Mouse (Mus musculus) left cerebral cortex, adult 18-20 months (tissue): ENCODE measurements at regions not wholly inside any gene's neighbourhood (a gene's known extent, or its start where the extent isn't known, plus 50 kb on each side); places are given as distances from the start of the nearest gene placed in this dataset.

Experiments
- DNase-seq, 2 experiments: peaks; one replicate each; pipeline ENCODE4 v3.0.0; 2021 to 2022; ENCODE audit warnings: low spot score in 2 of 2, mixed read lengths in 1 of 2

- DNase-seq: no peak
Measured at GRCm38 (mm10) chr12:68882503-68882902, 276.5 kb downstream of the Rps29 start.

DNA sequence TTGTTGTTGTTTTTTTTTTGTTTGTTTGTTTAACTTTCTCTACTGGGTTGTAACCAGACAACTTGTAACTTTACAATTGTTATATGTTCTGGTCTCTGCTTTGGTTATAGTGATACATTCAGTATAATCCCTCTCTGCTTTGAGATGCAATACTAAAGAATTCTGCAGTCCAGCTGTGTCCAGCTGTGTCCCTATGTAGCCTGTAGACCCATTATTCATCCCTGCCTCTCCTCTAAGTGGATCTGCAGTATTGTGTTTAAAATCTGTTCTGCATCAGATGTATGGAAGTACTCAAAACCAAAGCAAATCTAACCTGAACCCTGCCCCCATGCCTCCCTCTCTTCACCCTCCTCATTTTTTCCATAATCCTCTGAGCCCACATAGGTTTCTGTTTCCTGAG is 279.6 kb downstream of the Rps29 start:
- no peak for DNase-seq

DNA sequence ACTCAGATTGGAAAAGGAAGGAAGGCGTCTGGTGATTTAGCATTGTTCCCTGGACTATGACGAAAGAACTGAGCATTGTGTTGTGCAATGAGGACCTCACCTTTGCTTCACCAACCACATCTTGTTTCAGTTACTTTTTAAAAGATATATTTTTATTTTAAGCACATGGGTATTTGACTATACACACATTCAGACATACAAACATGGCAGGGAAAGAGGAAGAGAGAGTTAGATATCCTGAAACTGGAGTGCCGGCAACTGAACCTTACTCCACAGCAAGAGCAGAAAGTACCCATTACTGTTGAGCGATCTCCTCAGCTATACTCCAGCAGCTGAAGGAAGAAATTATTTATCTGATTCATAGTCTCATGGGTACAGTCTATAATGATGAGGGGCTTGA is 287.7 kb downstream of the Rps29 start:
- no peak for DNase-seq

GRCm38 (mm10) chr12:68862991-68863356 is 296.0 kb downstream of the Rps29 start:
- no peak for DNase-seq

DNA sequence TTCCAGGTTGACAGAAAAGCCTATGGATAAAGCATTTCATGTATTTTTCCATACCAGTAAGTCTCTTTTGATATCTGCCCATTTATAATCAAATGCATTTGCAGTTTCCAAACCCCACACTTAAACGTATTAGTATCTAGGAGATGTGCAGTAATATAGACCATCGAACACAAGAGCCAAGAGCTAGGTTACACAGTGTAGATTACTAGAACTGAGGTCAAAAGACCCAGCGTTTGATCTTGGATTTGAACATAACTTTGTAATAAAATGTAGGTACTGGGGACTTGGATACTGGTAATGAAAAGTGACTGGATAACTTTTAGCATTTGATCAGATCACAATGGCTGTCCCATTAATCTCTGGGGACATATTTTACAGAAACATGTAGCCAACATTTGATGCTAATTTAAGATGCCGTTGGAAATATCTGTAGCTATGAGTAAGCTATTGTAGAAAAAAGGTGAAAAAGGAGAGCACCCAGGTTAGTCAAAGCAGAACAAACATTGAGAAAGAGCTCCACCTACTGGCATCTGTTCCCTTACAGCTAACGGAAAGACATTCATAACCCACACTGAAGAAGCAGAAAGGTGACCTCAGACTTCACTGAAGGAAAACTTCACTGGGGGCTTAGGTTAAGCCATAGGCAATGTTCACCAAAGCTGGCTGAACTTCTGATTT is 296.5 kb downstream of the Rps29 start:
- DNase-seq: peak; percentile 37 to 56

- no peak for DNase-seq
Measured at GRCm38 (mm10) chr12:68860332-68860731, 298.7 kb downstream of the Rps29 start.

DNA sequence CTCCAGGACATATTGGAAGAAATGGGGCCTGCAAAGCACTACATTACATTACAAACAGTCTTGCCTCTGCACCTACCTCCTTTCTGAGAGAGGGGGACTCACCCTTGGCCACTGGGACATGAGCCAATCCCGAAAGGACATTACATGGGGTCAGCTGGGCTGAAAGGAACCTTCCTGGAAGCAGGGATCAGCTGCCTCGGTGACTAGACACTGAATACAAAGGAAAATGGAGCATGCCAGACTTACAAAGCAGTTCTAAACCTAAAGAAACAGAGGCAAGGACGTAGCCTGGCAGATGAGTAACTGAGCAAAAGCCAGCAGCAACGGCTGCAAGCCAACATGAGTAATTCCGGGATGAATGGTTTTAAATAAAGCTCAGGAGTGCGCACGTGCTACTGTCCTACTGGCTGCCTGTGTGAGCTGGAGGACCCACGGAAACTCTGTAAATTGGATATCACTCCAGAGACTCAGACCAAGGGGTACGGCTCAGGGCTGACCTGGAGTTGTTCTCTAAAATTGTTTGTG is 309.3 kb downstream of the Rps29 start:
- peak in 1 of 2 experiments; percentile 3 for DNase-seq

DNA sequence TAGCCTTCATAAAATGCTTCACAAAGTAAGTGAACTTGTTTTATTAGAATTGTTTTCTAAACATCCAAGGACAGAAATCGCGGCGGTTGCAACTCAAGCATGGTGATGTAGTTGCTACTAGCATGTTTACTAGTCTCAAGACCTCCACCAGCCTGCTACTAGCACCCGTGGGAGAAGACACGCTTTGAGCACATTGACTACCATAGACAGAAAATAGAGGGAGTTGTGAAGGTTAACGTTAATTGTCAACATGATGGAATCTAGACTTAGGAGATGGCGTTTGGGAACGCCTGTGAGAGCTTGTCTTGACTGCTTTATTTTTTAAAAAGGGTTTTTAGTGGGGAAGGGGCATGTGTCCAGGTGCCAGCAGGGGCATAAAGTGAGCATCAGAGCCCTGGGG is 318.2 kb downstream of the Rps29 start:
- DNase-seq: no peak

GRCm38 (mm10) chr12:68840156-68840555 is 318.8 kb downstream of the Rps29 start:
- no peak for DNase-seq

- no peak for DNase-seq
Measured at GRCm38 (mm10) chr12:68836023-68836422, 323.0 kb downstream of the Rps29 start.

GRCm38 (mm10) chr12:68833914-68834313 is 325.1 kb downstream of the Rps29 start:
- no peak for DNase-seq

GRCm38 (mm10) chr12:68829404-68829803 is 329.6 kb downstream of the Rps29 start:
- no peak for DNase-seq

DNA sequence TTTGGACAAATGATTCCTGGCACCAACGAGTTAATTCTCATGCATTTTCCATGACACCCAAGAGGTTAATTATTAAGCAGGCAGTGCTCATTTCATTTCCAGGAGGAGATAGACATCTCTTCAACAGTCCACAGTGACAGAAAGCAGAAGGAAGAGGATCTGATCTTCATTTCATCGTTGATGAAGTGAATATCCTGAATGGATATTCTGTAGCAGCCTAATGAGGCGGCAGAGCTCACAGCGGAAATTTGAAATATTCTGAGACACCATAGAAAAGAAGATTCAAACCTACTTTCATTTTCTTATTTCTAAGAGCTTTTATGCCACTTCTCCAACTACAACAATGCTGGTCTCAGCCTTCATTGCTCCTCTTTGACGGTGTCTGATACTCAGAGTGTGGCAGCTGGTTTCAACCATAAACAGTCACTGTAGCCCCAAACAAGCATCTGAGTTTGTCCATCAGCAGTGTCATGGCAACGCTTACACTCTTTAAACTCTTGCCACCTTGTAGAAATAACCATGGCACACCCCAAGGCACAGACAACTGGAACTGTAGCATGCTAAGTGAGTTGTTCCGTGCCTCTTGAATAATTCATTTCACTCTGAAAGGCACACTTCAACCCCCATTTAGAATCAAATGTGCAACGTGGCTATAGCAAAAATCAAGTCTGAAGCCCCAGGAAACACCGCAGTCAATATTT is 331.3 kb downstream of the Rps29 start:
- no peak for DNase-seq

DNA sequence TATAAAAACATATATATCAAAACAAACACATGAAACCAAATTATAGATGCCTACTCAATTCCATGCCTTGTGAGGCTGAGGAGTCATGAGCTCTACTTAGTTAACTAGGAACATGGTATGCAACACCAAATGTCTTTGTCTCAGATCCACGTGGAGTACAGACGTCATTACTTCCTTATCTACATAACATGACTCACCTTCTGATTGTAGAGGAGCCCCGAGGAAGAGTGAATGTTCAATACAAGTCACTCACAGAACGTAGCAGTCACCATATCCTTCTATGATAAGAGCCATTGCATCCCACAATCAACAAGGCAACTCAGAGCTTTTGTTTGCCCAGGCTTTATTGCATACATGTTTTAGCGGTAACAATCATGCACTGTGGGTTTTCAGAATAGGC is 364.6 kb downstream of the Rps29 start:
- no peak for DNase-seq

- DNase-seq: no peak
Measured at GRCm38 (mm10) chr12:68783636-68784035, 375.4 kb downstream of the Rps29 start.

DNA sequence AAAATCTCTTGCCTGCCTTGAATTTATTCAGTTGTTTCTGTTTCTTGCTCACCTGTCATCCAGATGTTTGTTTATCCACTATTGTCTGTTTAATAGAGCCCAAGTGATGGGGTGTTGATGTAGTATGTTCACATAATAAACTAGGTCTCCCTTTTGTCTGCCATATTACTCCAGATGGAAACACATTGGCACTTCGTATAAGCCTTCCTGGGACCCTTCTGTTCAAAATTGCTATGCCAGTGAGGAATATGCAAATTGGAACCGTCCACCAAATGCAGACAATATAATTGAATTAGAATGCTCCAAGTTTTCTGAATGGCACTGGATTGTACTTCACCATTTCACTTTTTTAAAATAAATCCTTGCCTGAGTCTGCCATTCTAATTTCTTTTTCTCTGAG is 383.5 kb downstream of the Rps29 start:
- DNase-seq: no peak

DNA sequence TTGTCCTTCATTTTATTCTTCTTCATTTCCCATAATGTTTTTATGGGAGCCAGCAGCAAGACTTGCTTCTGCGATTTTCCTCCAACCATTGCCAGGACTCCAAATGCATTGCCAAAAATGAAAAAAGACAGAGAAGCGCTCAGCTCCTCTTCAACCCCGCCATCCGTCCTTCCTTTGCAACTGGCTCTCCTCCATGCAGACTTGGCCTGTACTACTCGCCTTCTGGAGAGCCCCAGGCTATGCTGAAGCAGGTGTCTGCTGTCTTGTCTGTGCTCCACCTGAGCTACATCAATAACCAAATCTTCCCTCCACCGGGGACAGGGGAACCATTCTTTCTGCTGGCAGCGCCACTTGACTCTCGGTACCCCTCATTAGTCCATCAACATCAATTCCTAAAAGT is 384.2 kb downstream of the Rps29 start:
- DNase-seq: no peak

DNA sequence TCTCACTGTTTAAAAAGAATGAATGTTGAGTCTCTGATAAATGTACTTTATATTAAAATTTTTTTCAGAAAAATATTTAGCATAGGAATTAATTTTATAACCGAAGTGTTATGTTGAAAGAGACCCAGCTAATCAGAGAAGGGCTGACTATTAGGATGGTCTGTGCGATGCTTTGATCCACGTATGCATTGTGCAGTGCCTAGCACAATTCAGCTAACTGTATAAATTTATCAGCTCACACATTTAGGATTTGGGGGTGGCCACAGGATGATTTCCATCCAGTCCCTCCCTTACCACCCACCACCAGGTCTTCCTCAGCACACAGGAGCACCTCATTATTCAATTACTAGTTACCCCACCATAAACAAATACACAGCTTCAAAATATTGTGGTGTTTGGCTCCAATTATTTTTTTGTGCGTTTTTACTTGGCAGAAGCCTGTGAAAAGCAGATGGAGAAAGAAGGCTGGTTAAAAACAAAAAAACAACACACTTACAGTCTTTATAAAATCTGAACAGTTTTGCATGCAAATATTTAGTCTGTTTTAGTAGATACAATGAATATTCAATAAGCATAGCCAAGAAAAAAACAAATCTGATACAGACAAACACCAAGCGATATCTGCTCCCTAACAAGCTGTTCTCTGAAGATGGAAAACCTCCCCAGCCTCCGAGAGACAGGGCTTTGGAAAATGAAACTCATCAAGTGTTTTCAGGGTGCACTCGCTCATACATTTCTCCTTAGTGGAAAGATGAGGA is 400.5 kb downstream of the Rps29 start:
- DNase-seq: no peak

- DNase-seq: no peak
Measured at GRCm38 (mm10) chr12:68728882-68729281, 430.1 kb downstream of the Rps29 start.

- no peak for DNase-seq
Measured at GRCm38 (mm10) chr12:68718946-68719345, 440.0 kb downstream of the Rps29 start.

- peak in 1 of 2 experiments; percentile 2 for DNase-seq
Measured at GRCm38 (mm10) chr12:68694275-68695267, 464.4 kb downstream of the Rps29 start.
